15 mouse cellular contexts compared by ENCODE assay signal in genomic region chr4:35844518-35844917, GRCm38 (mm10).
DNase-seq lines count a peak whose midpoint lies in the region; ATAC-seq and TF ChIP-seq lines count a peak whose summit lies in the region.
"Had no signal": no experiment of that assay in that cellular context is flagged by ENCODE, and none has a peak within 500 bp of the region (broad histone marks: within the 10 kb centered on the region; RNA-seq: fewer than 3 reads in every experiment).

No protein-coding gene starts in this region.

- H3K4me3 ChIP-seq in left cerebral cortex, adult 2 months, result peak overlapping the region; percentile 30
- peak overlapping the region; percentile 11; the same call in 1 of the 2 replicates for H3K4me3 ChIP-seq in embryonic facial prominence, embryonic 14.5 days (ENCODE audit: low read depth, low read length)
- H3K4me3 ChIP-seq in hindbrain, embryonic 14.5 days (replicated peaks; ENCODE audit: low read length), result peak overlapping the region; percentile 6; the same call in 1 of the 2 replicates
- no peak overlapping the region for H3K4me3 ChIP-seq in neural tube, embryonic 14.5 days (ENCODE audit: low read depth, low read length)
- H3K4me3 ChIP-seq: erythroblast, embryonic 14.5 days; heart, embryonic 15.5 days had no signal

- H3K36me3 ChIP-seq in embryonic facial prominence, embryonic 14.5 days (ENCODE audit: control insufficient read depth, insufficient read depth, low read length), result no peaks in the 10 kb centered on the region
- no peaks in the 10 kb centered on the region for H3K36me3 ChIP-seq in hindbrain, embryonic 14.5 days (replicated peaks; ENCODE audit: control insufficient read depth, insufficient read depth)
- H3K36me3 ChIP-seq in neural tube, embryonic 14.5 days (ENCODE audit: control insufficient read depth, insufficient read depth, low read length), result no peaks in the 10 kb centered on the region
- H3K36me3 ChIP-seq: heart, embryonic 15.5 days had no signal

- DNase-seq in left cerebral cortex, adult 2 months (ENCODE audit: extremely low spot score in 1 of 2, low spot score in 2 of 2), result no peak
- DNase-seq in left cerebral cortex, postnatal 25 days (ENCODE audit: low spot score in 2 of 2), result no peak
- peak; percentile 43 for DNase-seq in embryonic facial prominence, embryonic 14.5 days (ENCODE audit: low spot score)
- DNase-seq in hindbrain, embryonic 14.5 days (ENCODE audit: low spot score), result peak; percentile 40
- no peak for DNase-seq in spleen, postnatal 36 days (ENCODE audit: low spot score in 2 of 2)
- no peak for DNase-seq in thymus, postnatal 25 days
- no peak for DNase-seq in right cerebral cortex, postnatal 10 days (ENCODE audit: low spot score in 2 of 2)
- DNase-seq: cerebellum, adult 11-12 months; gastrocnemius, postnatal 36 days; lung, embryonic 14.5 days had no signal

- 50% methylated on average over 6 of the region's 6 CpGs for WGBS in embryonic facial prominence, embryonic 14.5 days
- WGBS in hindbrain, embryonic 14.5 days, result 39% methylated on average over 6 of the region's 6 CpGs
- 51% methylated on average over 6 of the region's 6 CpGs for whole genome bisulfite sequencing in neural tube, embryonic 14.5 days

- 0 out of 2 replicates have a peak, but pooled peaks cover 5% of the 10 kb centered on the region for H3K4me1 ChIP-seq in embryonic facial prominence, embryonic 14.5 days (ENCODE audit: control insufficient read depth, insufficient read depth, low read length)
- 0 out of 2 replicates have a peak, but pooled peaks cover 7% of the 10 kb centered on the region for H3K4me1 ChIP-seq in hindbrain, embryonic 14.5 days (replicated peaks; ENCODE audit: control insufficient read depth, insufficient read depth, low read length)
- peaks cover 2% of the 10 kb centered on the region; the same call in 1 of the 2 replicates for H3K4me1 ChIP-seq in neural tube, embryonic 14.5 days (ENCODE audit: control insufficient read depth, insufficient read depth, low read length)
- H3K4me1 ChIP-seq: heart, embryonic 15.5 days had no signal

- peak; percentile 56 for ATAC-seq in embryonic facial prominence, embryonic 14.5 days (ENCODE audit: low read depth)
- no peak for ATAC-seq in hindbrain, embryonic 14.5 days (ENCODE audit: low FRiP score)
- ATAC-seq in neural tube, embryonic 14.5 days (ENCODE audit: low read depth), result no peak
- ATAC-seq: intestine, postnatal 0 days; Patski had no signal

- intact Hi-C loops in left cerebral cortex, adult 2 months (cut with DNase I), result no loop called here
- intact Hi-C loops in left cerebral cortex, postnatal 25 days (cut with DNase I), result no loop called here

- H3K27ac ChIP-seq in left cerebral cortex, adult 2 months, result 0 out of 2 replicates have a peak overlapping the region, but pooled peaks have one; percentile 45
- peak overlapping the region; percentile 59 for H3K27ac ChIP-seq in embryonic facial prominence, embryonic 14.5 days (replicated peaks; ENCODE audit: low read depth, low read length)
- H3K27ac ChIP-seq in hindbrain, embryonic 14.5 days, result peak overlapping the region; percentile 75
- H3K27ac ChIP-seq in neural tube, embryonic 14.5 days (ENCODE audit: low read depth, low read length), result peak overlapping the region; percentile 75
- H3K27ac ChIP-seq: heart, embryonic 15.5 days had no signal

- peak overlapping the region; percentile 31 for H3K9ac ChIP-seq in embryonic facial prominence, embryonic 14.5 days (ENCODE audit: low read depth, low read length)
- H3K9ac ChIP-seq in hindbrain, embryonic 14.5 days, result peak overlapping the region; percentile 47; the same call in 1 of the 2 replicates
- no peak overlapping the region for H3K9ac ChIP-seq in neural tube, embryonic 14.5 days (replicated peaks; ENCODE audit: low read depth, low read length)
- H3K9ac ChIP-seq: heart, embryonic 15.5 days; lung, embryonic 14.5 days had no signal

- peak overlapping the region; percentile 39 for H3K4me2 ChIP-seq in embryonic facial prominence, embryonic 14.5 days (ENCODE audit: low read depth, low read length)
- H3K4me2 ChIP-seq in hindbrain, embryonic 14.5 days (replicated peaks), result peak overlapping the region; percentile 36
- peak overlapping the region; percentile 12; the same call in 1 of the 2 replicates for H3K4me2 ChIP-seq in neural tube, embryonic 14.5 days (ENCODE audit: low read depth, low read length)
- H3K4me2 ChIP-seq: heart, embryonic 15.5 days; lung, embryonic 14.5 days had no signal

- no peaks in the 10 kb centered on the region for H3K9me3 ChIP-seq in embryonic facial prominence, embryonic 14.5 days (ENCODE audit: control insufficient read depth, low read length)
- no peaks in the 10 kb centered on the region for H3K9me3 ChIP-seq in hindbrain, embryonic 14.5 days (ENCODE audit: control insufficient read depth, low read length)
- no peaks in the 10 kb centered on the region for H3K9me3 ChIP-seq in neural tube, embryonic 14.5 days (ENCODE audit: control insufficient read depth, low read length)
- H3K9me3 ChIP-seq: heart, embryonic 15.5 days had no signal

- no peak for TF ChIP-seq CTCF in left cerebral cortex, adult 2 months (IDR thresholded peaks at IDR 0.05)

- H3K27me3 ChIP-seq in embryonic facial prominence, embryonic 14.5 days (replicated peaks; ENCODE audit: control insufficient read depth, insufficient read depth, low read length), result no peaks in the 10 kb centered on the region
- no peaks in the 10 kb centered on the region for H3K27me3 ChIP-seq in hindbrain, embryonic 14.5 days (ENCODE audit: control insufficient read depth, insufficient read depth, low read length)
- H3K27me3 ChIP-seq in neural tube, embryonic 14.5 days (ENCODE audit: control insufficient read depth, insufficient read depth, low read length), result no peaks in the 10 kb centered on the region
- H3K27me3 ChIP-seq: heart, embryonic 15.5 days; Patski had no signal

Comparison
In these comparisons a context has a peak if more than half of its experiments do, and no peak if none do; other contexts are left out.
1. DNase-seq: peak in embryonic facial prominence, embryonic 14.5 days (single experiment) and hindbrain, embryonic 14.5 days (single experiment); none in left cerebral cortex, adult 2 months (0 of 2), left cerebral cortex, postnatal 25 days (0 of 2), spleen, postnatal 36 days (0 of 2), thymus, postnatal 25 days (single experiment) and right cerebral cortex, postnatal 10 days (0 of 2).
2. Peak in every context shown above with its lines, with median percentiles within 50 percentile points of each other: H3K27ac ChIP-seq and H3K4me2 ChIP-seq.